Mouse (Mus musculus) spleen, adult 2 months (tissue): ENCODE results near the gene Mmp28.

Experiments
- CTCF ChIP-seq: fragments of 200-500 bp; IDR thresholded peaks from 2 replicates; pipeline ENCODE4 v1.5.1; 2011; ENCODE audit warnings: mild to moderate bottlenecking, inconsistent platforms; ENCODE audit not compliant: insufficient read depth, insufficient read length, insufficient replicate concordance; ENCODE audit errors: extremely low read depth
- POLR2A ChIP-seq: fragments of 200-500 bp; IDR thresholded peaks from 2 replicates; pipeline ENCODE4 v1.6.1; 2011; ENCODE audit warnings: low read depth, low read length, inconsistent platforms

DNA sequence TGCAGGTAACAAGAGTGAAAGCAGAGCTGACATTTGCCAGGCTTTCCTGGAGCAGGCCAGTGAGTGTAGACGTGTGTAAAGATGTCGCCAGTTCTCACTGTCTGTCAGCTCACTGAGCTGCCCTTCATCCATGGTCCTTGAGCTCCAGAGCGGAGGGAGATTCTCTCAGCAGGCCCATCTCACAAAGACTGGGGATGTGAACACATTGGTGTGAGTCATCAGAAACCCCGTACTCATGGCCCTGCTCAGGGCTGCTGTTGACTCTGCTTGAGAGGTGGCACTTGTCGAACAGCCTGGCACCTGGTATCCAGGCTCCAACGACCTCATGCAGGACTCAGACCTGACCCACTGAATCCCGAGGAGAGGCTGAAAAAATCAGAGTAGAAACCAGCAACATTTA is 59.1 kb downstream of the Mmp28 start:
- no peak for TF ChIP-seq CTCF
- TF ChIP-seq POLR2A: no peak
